Mouse (Mus musculus) forelimb bud, embryonic 11.5 days (tissue): Measurements from ENCODE around the gene Dnah2.

Source experiments
- DNase-seq: peaks from one replicate; pipeline ENCODE4 v3.0.0-alpha.2; 2012; ENCODE audit warnings: low read depth, low spot score

Gene Dnah2

DNA sequence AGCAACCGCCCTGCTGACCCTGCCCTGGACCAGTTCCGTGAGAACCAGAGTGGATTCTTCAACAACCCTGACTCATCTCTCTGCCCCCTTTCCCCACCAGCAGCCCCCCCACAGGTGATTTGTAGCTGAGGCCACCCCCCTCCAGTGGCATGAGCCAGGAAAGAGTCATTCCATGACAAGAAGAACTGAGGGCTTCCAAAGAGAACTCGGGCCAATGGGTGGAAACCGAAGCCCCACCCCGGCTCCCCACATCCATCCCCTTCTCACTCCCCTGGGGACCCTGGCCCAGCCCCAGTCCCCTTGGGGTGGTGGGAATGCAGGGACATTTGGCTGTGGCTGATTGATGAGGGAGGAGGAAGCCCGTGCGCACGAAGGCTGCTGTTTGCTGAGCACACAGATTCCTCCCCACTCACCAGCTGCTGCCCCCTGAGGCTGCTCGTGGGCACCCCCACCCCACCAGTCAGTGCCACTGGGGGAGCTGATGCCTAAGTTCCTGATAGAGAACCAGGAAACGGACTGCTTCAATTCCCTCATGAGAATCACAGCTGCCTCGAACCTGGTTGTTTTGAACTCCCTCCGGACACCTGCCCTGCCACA, at the start of gene Dnah2:
TSS of gene Dnah2 (minus strand) at position 51 of the 597 bp plus-strand sequence.
- DNase-seq: no peak

DNA sequence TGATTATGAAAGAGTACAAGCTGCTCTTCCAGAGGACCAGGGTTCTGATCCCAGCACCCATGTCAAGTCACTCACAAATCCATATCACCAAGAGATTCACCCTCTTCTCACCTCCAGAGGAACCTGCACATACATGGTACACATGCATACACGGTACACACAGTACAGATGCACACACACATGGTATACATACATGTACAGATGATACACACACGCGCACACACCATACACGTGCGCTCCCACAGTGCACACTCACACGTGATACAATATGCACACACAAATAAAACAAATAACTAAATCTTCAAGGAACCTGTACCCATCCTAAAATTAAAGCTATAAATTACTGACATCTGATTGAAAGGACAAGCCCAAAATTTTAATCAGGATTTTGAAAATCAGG, 45.9 kb upstream of the Dnah2 start:
- DNase-seq: no peak

DNA sequence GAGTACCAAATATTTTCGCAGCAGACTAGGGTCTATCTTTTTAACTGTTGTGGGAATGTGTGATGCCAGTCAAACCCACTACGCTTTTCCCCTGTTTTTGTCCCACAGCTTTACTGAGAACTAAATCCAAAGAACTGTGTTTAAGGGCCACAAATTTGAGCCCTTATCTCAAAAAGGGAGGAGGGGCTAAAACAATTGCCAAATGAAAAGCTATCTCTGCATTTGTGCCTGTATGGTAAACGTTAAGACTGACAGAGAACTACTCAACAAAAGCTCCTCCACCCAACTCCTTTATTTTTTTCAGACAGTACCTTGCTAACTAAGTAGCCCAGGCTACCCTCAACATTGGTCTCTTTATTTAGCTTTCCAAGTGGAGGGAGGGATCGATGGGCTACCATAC, 43.9 kb upstream of the Dnah2 start:
- no peak for DNase-seq

DNA sequence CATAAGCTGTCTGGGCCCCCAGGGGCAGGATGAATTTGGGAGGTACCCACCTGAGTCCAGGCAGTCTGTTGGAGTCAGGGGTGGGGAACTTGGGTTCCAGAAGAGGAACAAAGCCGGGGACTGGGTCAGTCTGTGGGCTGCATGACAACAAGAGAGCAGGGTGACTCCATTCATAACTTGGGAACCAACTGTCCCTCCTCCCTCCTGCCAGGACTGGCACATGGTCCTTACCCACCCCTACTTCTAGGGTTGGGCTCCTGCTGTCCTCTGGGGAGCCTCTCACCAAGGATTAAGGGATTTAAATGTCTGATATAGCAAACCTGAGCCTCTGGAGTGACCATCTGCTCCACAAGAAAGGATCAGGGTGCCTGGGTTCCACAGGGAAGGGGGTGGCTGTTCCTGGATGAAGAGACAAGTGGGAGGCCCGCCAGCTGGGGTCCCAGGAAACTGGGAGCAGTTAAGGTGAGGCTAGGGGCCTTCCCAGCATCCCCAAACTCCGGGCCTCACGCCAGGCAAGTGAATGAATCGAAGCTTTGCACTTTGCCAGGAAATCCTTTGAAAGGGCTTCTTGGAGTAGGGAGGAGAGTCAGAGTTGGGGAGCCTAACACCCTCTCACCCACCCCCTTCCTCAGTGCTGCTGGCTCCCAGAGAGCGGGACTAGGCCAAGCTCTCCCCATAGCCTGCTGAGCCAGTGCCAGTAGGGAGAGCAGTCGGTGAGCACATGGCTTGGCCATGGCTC, 43.2 kb upstream of the Dnah2 start:
- DNase-seq: no peak

DNA sequence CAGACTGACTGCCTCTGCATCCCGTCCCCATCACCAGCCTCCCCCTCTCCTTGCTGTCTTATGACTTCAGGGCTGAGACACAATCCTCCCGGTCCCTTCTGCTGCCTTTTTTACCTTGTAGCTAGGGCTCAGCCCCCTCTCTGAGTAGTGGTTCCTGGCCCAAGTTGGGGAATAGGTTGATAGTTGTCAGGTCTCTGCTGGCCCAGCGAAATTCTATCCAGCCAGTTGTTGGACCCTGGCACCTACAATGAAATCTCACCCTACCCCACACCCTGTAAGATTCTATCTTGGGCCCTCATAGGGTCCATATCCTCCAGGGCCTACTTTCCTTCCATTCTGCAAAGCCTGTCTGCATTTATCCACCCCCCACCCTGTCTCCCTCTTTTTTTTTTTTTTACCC, 42.5 kb upstream of the Dnah2 start:
- DNase-seq: no peak

DNA sequence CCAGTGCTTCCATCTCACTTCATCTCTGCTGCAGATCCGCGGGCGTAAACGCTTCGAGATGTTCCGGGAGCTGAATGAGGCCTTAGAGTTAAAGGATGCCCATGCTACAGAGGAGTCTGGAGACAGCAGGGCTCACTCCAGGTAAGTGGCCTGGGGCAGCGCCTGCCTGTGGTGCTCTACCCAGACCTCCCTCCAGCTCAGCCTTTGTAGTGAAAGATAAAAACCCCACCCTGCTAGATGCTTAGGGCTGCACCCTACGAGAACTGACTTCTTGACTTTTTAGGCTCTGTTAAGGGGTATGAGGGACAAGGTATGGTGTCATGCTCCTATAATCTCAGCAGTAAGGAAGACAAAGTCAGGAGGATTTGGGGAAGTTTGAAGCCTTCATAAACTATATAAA, 41.7 kb upstream of the Dnah2 start:
- DNase-seq: no peak

DNA sequence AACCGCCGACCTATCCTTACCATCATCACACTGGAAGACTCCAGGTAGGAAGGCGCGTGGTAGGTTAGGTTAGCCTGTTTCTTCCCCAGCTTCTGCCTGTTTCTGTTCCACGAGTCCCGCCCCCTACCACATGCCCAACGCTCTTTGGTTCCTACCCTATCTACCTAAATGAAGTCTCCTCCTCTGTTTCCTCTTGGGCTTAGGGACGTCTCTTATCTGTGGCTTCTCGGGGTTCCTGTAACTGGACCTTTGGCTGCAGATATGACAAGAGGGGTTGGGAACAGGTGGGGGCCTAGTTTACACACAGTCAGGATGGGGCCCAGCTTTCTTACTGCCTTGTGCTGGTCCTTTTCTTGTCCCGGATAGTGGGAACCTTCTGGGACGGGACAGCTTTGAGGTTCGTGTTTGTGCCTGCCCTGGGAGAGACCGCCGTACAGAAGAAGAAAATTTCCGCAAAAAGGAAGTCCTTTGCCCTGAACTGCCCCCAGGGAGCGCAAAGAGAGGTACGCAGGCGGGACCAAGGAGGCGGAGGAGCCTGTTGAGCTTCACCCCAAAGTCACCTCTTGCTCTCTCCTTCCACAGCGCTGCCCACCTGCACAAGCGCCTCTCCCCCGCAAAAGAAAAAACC, 40.4 kb upstream of the Dnah2 start:
- DNase-seq: no peak

DNA sequence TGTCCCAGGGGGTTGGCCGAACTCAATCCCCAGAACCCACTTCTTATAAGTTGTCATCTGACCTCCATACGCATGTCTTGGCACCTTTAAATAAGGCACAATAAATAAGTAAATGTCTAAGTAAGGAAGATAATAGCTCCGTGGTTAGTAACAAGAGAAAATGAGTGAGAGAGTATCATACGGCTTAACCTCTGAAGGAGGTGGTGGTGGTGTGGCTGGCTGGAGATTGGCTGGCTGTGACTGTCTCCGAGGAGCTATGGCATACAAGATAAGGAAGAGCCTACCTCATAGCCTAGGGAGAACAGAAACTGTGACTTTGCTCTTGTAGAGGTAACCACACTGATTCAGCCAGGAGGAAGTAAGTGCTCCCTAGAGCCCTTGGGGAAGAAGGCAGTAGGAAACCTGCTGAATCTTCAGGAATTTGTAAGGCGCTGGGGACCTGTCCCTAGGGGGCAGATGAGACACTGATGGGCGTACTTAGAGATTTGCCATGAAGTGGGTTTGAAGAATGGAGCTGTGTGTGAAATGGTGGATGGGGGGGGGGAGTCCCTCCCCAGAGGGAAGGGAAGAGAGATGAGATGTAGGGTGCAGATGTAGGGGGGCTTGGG, 36.9 kb upstream of the Dnah2 start:
- DNase-seq: no peak

DNA sequence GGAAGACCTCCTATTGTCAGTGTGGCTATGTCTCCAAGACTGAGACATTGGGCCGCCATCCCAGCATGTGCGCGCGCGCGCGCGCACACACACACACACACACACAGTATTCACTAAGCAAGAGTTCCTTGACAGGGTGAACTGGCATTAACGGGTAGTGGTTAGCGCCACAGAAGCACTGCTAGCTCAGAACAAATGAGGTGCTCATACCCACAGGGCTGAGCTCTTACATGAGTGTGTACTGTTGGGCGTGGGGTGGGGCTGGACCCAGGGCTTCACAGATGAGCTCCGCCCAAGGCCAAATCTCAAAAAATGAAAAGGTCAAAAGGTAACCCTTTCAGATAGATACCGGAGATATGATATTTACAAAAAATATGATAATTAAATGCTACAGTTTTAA, 36.0 kb upstream of the Dnah2 start:
- DNase-seq: no peak

DNA sequence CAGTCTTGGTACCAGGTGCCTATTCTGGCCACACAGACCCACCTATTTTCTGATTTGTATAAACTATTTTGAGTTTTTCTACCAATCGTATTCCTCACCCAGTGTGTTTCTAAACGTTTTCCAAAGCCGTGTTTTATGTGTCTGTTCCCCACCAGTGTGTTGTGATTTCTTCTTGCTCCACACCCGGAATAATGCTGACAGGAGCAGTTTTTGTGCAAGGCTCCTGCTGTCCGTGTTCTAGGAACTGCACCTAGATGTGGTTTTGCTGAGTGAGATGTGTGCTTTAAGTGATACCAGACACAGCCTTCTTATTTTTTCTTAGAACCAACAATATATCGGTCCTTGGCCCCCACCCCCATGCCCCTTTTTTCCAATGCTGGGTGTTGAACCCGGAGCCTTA, 35.1 kb upstream of the Dnah2 start:
- no peak for DNase-seq

DNA sequence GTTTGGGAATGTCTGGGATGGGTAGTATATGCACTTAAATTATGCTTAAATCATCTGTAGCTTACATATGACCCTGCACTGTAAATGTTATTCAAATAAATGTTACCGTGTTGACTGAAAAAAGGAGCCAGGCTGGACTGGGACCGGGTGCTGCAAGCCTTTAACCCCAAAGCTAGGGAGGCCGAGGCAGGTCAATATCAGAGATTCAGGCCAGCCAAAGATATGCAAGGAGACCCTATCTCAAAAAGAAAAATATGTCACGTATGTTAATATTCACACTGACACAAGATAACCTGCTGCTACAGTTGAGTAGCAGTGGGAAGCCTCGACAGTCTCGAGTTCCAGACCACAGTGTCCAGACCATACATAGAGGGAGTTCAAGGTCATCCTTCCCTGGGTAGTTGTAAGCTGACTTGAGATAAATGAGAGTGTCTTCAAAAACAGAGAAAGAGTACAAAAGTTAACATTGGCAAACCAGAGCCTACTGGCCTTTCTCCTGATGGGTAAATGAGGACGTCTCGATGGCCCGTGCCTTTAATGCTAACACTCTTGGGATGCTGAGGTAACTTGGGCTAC, 33.4 kb upstream of the Dnah2 start:
- DNase-seq: no peak

DNA sequence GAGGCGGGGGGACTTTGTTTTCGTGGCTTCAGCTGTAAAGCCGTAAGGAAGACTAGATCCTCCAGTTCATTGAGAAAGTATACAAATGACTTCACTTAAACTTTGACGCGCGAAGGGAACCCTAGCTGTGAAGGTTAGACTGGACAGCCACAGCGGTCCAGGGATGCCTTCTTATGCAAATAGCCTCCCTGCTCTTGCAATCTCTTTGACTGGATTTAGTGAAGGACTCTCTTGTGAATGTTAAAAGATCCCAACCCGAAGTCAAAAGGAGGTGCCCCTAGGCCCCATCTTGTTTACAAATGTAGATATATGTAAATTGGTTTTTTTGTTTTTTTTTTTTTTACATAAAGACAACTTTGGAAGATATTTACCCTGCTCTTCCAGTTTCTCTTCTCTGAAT, 32.9 kb upstream of the Dnah2 start:
- no peak for DNase-seq

DNA sequence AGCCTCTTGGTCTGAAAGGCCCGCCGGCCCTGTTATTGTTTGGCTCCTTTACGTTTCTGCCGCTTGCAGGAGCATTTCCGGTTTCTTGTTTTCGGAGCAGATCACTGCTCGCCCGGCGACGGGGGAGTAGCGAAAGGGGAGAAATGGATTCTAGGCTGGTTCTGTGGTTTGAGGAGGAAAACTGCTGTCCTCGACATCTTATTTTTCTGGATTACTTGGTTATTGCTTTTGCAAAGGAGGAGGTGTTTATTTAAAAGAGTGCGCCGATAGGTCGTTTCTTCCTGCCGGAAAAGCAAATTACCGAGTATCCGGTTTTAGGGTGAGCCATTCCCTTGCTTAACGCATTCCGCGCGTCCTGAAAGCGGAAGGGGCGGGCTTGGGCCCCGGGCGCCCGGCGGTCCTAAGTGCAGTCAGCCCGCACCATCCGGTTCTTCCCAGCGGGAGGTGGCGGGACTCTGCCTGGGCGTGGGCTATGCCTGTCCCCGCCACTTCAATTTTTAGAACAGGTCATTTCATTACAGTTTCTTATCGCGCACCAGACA, 32.3 kb upstream of the Dnah2 start:
- peak; percentile 94 for DNase-seq

DNA sequence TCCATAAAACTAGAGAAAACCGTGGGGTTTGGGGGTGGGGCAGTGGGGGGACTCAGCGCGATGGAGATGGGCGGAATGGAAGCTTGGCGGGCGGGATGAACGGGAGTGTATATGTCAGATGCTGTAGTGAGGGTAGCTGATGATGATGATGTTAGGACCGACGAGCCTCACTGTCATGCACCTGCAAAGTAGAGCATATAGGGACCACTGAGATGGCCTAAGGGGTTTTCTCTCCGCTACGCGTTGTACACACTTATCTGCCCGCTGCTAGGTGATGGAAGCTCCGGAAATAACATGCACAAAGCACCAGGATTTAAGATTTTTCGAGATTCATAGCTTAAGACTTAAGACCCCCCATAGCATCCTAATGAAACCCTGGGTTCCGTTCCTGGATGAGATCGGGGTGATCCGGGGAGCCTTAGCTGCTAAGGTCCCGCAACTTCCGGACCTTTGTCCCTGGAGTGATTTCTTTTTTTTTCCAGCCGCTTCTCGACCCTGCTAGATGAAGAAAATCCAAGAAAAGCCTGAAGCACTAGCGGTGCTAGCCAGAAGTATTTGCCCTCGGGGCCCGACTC, 31.7 kb upstream of the Dnah2 start:
- DNase-seq: no peak

DNA sequence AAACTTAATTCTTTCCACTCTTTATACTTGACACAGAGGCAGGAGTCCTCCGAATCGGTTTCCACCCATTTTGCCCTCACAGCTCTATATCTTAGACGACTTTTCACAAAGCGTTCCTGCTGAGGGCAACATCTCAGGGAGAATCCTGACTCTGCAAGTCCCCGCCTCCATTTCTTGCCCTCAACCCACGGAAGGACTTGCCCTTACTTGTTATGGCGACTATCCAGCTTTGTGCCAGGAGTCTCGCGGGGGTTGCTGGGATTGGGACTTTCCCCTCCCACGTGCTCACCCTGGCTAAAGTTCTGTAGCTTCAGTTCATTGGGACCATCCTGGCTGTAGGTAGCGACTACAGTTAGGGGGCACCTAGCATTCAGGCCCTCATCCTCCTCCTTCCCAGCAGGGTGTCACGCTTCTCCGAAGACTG, 31.2 kb upstream of the Dnah2 start, which contains the start of the genes Wrap53 and Trp53:
TSS of gene Wrap53 (minus strand) at position 165 of the 424 bp plus-strand sequence.
TSS of gene Trp53 (plus strand) at position 269 of the 424 bp plus-strand sequence.
- peak; percentile 95 for DNase-seq

DNA sequence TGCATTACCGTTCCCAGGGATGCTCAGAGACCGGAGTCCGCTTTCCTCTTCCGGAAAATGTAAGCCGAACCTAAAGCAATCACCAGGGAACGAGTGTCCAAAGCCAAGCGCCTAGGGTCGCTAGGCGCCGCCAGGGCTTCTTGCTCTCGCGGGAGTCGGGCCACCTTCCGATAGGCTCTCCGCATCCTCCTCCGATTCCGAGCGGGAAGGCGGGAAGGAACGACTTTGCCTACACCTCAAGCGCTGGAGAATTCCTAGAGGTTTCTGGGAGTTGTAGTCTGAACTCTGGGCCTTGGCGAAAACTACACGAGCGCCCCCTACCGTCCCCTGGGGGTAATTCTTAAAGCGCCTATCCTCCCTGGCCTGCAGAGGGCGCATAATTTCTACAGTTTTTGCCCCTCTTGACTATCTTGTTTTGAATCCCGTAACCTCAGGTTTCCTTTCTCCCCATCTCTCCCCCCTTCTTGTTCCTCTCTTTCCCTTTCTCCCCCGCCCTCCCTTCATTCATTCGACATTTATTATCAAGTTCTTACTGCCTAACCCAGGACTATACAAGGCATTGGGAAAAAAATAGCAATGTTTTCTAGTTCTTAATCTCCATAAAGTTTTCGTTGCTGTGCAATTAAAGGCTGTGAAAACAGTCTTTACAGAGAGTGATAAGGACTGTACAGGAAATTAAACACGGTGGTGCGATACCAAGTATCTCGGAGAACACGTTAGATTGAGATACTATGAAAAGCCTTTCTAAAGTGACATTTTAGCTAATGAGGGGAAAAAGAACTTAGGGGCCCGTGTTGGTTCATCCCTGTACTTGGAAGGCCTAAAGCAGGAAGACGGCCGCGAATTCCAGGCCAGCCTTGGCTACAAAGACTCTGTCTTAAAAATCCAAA, 30.5 kb upstream of the Dnah2 start:
- DNase-seq: peak; percentile 99

DNA sequence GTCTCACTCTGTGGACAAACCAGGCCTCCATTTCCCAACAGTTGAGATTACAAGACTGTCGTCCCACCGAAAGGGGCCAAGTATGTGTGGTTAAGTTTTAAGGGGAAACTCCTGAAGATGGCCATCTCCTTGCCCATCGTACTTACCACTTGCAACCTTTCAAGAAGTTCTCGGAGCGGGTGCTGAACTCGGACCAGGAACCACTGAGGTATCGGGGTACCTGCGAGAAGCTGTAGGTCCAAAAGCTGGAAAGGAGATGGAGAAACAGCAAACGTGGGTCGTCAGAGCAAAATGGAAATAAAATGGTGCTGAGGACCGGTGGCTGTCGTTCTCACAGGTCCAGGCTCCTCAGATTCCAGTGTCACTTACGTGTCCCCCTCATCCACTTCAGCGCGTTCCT, 29.4 kb upstream of the Dnah2 start:
- no peak for DNase-seq

DNA sequence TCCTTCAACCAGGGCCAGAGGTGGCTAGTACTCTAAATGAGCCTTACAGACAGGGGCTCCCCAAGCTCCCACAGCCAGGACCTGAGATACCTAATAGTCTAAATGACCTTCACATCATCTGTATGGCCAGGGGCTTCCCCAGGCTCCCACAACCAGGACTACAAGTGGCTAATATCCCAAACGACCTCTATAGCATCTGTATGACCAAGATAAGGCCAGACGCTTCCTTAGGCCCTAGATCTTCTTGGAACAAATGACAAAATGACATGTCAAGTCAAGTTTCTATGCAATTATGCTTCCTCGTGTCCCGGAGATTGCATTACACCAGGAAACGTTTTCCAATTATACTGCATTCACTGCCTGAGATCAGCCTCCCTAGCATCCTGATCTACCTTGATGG, 27.4 kb upstream of the Dnah2 start:
- DNase-seq: no peak

DNA sequence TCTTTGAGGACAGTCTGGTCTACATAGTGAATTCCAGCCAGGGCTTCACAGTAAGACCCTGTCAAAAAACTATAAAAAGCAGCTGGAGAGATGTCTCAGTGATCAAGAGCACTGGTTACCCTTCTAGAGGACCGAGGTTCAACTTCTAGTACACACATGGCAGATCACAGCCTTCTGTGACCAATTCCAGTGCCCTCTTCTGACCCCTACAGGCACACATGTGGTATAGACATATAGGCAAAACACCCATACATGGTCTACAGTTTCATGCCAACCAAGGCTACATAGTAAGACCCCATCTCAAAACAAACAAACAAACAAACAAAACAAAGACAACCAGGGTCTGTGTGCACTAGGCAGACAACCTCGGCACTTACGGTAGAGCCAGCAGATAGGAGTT, 26.3 kb upstream of the Dnah2 start:
- no peak for DNase-seq

DNA sequence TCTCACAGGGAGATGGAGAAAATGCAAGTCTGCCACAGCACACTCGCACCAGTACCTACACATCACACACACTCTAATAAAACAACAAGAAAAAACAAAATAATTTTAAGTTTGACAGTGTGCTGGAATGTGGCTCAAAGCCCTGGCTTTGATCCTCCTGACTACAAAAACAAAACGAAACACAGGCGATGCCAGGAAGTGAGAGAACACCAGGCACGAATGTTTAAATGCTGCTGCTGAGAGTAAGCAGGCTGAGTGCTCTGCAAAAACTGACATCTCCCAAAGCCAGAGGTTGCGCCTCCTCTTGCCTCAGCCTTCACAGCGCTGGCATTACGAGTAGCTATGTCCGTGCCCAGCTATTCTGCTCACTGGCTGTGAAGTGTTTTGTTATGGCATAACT, 16.2 kb upstream of the Dnah2 start:
- DNase-seq: no peak

DNA sequence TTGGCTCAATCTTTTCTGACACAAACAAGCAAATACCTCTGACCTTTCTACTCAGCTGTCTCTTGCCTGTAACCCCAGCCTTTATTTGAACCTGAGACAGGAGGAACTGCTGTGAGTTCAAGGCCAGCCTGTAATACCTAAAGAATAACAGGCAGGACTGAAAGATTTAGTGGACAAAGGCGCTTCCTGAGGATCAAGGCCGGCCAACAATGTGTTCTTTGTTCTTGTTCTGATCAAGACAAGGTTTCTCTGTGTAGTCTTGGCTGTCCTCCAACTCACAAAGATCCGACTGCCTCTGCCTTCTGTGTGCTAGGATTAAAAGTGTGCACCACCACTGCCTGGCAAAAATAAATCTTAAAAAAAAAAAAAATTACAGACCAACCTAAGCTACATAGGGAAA, 15.5 kb upstream of the Dnah2 start:
- DNase-seq: no peak
